Mouse (Mus musculus): ENCODE results near the gene Olfr12.

The Olfr12 gene

DNA sequence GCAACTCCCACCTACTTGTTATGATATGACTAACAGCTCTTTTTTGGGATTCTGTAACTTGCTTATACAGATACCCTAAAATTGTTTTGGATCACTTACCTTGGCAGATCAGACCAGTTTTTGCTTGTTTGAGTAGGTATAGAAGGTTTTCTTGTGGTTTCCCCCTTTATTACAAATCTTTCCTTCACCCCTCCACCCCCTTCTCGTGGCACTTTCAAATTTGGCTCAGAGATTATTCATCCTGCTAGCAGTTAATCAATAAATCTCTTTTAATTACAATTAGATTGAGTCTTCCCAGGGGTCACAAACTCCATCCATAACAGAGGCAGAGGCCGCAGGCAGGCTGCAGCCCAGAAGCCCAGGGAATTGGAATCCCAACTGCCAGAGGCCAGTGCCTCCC lies at the start of gene Olfr12:
Olfr12 (plus strand) TSS at position 301 of the 400 bp plus-strand sequence.
- no peak for DNase-seq

DNA sequence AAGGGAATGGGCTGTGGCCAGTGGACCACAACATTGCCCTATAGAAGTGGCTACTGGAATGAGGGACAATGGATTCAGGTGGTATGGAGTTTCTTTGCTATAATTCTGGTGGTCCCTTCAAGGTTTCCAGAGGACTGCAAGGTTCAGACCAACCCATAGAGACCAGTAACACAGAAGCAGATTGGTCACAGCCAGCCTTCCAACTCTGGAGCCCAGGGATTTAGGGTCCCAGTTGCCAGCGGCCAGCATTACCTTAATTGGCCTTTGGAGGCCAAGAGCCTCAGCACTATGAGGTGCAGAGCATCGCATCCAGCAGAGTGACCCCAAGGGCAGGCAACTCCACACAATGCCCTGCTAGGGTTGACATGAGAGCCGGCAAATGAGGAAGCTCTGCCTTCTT lies 46.6 kb upstream of the Olfr12 start, which contains the start of gene Olfr1413:
Olfr1413 (plus strand) TSS at position 301 of the 400 bp plus-strand sequence.
- no peak for DNase-seq

GRCm38 (mm10) chr1:92585479-92585878 lies 32.1 kb upstream of the Olfr12 start, which contains the start of gene Olfr1412:
Gene Olfr1412, plus strand, starts transcription at chr1:92585779.
- no peak for DNase-seq

- no peak for DNase-seq
Measured at GRCm38 (mm10) chr1:92594111-92594510, 23.5 kb upstream of the Olfr12 start, which contains the start of gene Olfr1411. Gene Olfr1411, plus strand, starts transcription at chr1:92594411.

DNA sequence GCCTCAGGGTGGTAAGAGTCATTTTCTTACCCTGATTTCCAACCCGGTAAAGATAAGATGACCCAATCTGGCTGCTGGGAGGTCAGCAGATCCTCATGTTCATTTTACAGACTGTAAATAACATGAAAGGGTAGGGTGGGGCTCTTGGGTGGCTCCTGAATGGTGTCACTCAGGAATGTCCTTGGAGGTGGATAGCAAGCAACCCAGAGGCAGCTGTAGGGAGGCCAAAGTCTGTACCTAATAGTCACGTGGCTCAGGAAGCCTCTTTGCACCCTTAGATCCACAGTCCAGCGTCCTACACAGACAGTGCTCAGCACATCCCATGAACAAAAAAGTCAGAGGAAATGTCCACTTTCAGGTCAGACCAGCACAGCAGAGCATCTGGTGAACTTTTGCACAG lies 21.6 kb upstream of the Olfr12 start:
- DNase-seq = no peak

GRCm38 (mm10) chr1:92605482-92605881 lies 12.1 kb upstream of the Olfr12 start, which contains the start of gene Olfr1410:
Gene Olfr1410, plus strand, starts transcription at chr1:92605782.
- no peak for DNase-seq

- DNase-seq = no peak
Measured at GRCm38 (mm10) chr1:92607711-92608110, 9.9 kb upstream of the Olfr12 start.

DNA sequence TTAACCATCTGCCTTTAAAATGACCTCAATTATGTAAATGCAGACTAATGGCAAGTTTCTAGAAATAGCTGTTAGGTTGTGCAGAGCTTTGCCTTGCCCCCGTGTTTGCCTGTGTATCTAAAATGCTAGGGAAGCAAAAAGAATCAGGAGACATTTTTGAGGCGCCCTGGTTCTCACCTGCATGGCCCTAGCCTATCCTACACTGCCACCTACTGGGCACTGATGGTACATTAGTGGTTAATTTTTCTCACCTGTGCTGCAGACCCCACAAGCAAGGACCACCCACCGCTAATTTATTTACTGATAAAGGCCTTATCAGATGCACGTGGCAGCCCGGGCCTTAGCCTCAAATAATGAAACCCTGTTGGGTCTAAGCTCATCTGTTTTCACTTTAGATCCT lies 6.6 kb upstream of the Olfr12 start:
- peak; percentile 24 for DNase-seq

DNA sequence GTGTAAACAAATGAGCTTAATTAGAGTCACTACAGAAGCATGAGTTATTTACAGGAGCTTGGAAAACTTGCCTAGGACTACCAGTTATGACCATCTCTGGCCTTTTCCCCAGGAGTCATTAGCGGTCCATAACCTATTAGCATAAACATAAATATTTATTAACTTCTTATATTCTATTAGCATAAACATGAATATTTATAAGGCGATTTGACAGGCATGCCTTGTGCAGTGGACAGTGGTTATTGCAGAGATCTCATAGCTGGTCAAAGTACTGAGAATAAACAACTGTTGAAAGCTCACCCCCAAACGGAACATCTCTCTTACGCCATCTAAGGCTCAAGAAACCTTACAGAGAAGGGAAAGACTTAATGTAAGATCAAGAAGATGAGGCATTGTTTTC lies 4.4 kb upstream of the Olfr12 start:
- DNase-seq = no peak

GRCm38 (mm10) chr1:92614516-92614915 lies 3.1 kb upstream of the Olfr12 start:
- no peak for DNase-seq

GRCm38 (mm10) chr1:92616046-92616445 lies 1.5 kb upstream of the Olfr12 start:
- DNase-seq = no peak

DNA sequence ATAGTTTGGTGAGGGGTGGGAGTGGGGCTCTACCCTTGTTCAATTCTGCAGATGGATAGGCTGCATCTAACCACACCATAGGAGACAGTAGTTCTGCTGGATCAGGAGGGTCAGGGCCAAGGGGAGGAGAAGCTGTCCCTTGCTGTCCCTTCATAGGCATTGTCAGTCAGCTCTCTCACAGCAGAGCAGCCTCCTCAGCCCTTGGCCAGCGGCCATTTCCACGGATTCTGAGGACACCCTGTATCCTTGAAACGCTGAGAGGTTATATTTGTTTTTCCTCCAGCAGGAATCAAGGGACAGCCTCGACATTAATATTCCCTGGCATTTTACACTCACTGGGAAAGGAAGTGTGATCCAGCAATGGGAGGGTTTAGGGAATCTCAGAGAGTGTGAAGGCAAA lies 772 bp downstream of the Olfr12 start:
- no peak for DNase-seq

GRCm38 (mm10) chr1:92628227-92628626 lies 10.6 kb downstream of the Olfr12 start:
- no peak for DNase-seq

DNA sequence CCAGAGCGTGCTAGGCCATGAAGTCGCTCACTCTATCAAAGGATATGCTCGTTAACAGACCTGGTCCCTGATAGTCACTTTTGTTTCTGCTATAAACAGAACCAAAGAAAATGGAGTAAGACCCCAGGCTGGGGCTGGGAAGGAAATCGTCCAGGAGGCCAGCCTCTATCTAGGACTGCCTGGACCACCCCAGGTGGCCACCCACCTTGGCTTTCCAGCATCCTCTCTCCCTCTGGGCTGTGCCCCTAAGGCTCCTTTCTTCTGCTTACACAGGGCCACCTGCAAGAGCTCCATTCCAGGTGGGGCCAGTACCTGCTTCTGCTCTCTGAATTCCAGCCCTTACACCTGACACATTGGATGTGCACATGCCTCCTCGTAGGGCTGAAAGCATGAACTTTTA lies 14.6 kb downstream of the Olfr12 start:
- no peak for DNase-seq

- no peak for DNase-seq
Measured at GRCm38 (mm10) chr1:92632948-92633347, 15.4 kb downstream of the Olfr12 start.

- DNase-seq = no peak
Measured at GRCm38 (mm10) chr1:92633726-92634125, 16.1 kb downstream of the Olfr12 start.

DNA sequence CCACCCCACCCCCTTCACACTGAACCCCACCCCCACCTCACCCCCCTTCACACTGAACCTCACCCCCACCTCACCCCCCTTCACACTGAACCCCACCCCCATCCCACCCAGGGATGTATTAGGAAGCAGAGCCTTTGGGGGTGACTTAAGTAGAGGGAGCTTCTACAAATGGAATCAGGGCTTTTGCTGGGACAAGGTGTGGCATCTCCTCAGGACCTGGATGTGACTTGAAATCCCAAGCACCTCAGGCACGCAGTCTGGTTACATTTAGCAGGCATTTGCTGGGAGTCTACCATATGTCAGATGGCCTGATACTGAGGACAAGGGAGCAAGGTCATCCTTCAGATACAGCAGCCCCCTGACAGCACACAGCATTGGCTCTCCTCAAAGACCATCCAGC lies 17.0 kb downstream of the Olfr12 start:
- no peak for DNase-seq

- DNase-seq = no peak
Measured at GRCm38 (mm10) chr1:92634976-92635599, 17.5 kb downstream of the Olfr12 start.

DNA sequence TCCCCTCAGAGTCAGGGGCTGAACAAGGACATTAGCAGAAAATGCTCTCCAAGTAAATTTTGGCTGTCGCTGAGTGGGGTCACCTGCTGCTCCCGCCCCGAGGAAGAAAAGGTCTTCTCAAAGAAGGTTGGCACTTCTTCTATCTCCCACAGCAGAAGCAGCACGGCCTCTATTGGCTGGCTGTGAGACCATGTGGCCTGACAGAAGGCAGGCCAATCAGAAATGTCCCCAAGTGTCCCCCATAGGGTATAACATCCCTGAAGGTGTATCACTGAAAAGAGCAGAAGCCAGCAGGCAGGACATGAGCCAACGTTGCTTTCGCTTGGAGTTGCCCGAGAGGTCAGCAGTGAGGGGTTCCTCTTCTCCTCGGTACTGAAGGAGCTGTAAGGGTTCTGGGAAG lies 18.4 kb downstream of the Olfr12 start:
- no peak for DNase-seq

- no peak for DNase-seq
Measured at GRCm38 (mm10) chr1:92636676-92637075, 19.1 kb downstream of the Olfr12 start.

DNA sequence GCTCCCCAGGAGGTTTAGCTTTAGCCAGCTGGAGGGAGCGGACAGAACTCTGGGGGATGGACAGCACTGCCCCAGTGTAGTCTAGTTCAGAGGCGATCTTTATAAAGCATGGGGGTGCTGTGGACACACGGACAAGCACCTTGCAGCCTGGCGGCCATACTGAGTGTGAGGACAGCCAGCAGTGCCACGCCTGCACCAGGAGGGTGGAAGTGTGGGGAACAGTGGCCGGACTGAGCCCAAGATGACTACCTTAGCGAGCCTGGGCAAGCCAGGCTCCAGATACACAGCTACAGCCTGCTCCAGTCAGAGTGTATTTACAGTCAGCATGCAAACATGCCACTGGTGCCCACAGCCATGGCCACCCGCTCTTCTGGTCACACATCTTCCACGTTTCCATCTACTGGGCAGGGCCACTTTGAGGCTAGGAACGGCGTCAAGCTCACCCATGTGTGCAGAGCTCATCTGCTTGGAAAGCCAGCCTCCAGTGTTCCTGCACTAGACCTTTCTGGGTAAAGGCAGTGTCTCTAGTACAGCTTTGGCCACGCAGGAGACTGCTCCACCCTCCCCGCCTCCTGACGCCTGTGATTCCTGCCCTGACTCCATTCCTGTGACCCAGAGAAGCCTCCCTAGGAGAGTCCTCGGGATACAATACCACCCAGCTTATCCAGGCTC lies 20.0 kb downstream of the Olfr12 start:
- DNase-seq = no peak

GRCm38 (mm10) chr1:92638181-92638580 lies 20.6 kb downstream of the Olfr12 start:
- DNase-seq = peak; percentile 59

DNA sequence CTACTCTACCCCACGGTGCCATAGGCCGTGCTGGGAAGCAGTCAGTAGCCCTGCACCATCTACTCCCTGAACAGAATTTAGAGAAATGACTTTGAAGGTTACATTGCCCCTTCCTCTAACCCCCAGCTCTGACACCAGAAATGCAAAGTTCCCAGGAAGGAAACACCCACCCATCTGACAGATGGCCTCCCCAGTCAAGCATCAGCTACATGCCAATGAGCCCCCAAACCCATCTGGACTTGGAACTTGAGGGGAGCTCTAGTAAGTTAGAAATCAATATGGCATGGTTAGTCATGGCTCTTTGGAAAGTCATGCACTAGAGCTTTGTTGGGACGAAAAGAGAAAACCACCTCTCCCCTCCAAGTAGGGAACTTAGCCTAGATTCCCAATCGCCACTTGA lies 21.1 kb downstream of the Olfr12 start:
- DNase-seq = no peak

DNA sequence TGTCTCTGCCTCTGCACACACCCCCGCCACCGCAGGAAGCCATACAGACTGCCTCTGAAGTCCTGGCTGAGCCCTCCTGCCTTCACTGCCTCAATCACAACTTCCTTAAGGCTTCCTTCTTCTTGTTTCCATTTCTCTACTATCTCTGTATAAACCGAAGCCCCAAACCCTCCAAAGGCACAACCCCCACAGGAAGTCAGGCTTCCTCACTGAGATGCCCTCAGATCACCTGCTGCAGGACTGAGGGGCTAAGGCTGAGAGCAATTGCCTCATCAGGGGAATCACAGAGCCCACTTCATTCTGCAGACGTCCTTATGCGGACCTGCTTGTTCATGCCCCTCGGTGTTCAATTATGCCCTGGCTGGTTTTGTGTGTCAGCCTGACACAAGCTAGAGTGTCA lies 22.8 kb downstream of the Olfr12 start:
- DNase-seq = no peak
